Mouse (Mus musculus) liver, adult 2 months (tissue): ENCODE data around the gene Dclk1.

Source experiments
- CTCF ChIP-seq: fragments of 200-500 bp; IDR thresholded peaks from 2 replicates; pipeline ENCODE4 v1.5.1; 2011; ENCODE audit warnings: low read depth, low read length, control low read depth
- POLR2A ChIP-seq: fragments of 200-500 bp; IDR thresholded peaks from 2 replicates; pipeline ENCODE4 v1.6.1; 2011; ENCODE audit warnings: low read length, control low read depth; ENCODE audit not compliant: insufficient read depth; ENCODE audit errors: extremely low read depth

DNA sequence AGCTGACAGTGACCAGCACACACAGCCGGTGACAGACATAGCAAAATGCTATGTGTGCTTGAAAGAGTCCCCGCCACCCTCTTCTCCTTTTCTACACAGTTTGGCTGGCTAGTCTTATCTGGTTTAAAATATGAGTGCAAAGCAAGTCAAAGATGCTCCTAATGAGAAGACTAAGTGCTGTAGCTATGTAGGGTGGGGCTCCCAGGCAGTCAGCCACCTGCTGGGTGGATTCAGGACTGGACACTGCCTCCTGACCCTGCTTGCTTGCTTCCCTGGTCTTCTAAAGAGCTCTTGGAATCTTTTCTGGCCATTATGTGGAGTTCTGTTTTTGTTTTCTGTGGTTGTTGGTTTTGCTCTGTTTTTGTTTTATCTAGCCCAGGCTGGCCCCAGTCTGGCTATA is 108.0 kb downstream of the Dclk1 start:
- no peak for TF ChIP-seq CTCF
- TF ChIP-seq POLR2A, result no peak
